Mouse (Mus musculus) 416B (cell line): ENCODE results near the gene Tbc1d4.

ENCODE experiments used
- DNase-seq: peaks from one replicate; pipeline ENCODE4 v3.0.0; 2011; ENCODE audit warnings: low read depth

Gene Tbc1d4

GRCm38 (mm10) chr14:101532090-101532695 is 76.8 kb downstream of the Tbc1d4 start:
- DNase-seq: no peak

DNA sequence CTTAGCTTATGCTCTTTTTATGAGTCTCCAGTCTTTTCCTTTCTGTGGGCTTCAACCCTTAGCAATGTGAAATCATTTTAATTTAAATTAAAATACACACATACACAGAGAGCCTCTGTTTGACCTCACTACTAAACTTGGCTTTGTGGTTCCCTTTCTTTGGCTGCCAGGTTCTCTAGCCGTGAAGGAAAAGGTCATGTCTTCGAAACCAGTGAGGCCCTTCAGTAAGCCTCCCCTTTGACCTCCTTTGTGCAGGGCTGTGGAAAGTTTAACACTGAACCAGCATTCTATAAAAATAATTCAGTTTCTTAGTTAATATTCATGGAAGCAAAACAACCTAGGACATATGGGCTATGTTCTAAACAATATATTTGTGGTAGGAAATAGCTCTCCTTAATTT is 78.5 kb downstream of the Tbc1d4 start:
- DNase-seq: no peak

- no peak for DNase-seq
Measured at GRCm38 (mm10) chr14:101529194-101529593, 79.8 kb downstream of the Tbc1d4 start.

DNA sequence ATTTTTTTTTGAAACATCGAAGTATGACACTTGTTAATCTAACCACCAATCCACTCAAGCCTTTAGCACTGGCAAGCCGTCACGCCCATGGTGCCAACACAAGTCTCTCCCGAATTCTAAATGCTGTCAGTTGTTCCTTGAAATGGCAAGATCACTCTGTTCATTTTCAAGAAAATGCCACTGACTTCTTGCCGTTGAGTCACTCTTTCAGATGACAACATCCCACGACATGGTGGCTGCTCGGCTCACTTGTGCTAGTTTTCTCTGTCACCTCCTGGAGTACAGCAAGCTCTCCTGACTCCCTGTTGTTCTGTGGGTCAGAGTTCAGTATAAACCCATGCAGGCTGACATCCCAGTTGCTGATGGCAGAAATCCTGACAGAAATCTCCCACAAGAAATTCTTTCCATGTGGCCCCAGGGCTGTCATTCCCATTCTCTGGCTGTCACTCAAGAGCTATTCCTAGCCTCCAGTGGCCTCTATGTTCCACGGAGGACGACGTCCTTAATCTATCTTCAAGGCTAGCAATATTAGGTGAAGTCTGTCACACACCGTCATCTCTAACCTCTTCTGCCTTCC is 81.5 kb downstream of the Tbc1d4 start:
- DNase-seq: no peak

GRCm38 (mm10) chr14:101526478-101526877 is 82.5 kb downstream of the Tbc1d4 start:
- no peak for DNase-seq

GRCm38 (mm10) chr14:101519964-101520363 is 89.0 kb downstream of the Tbc1d4 start:
- DNase-seq: no peak

DNA sequence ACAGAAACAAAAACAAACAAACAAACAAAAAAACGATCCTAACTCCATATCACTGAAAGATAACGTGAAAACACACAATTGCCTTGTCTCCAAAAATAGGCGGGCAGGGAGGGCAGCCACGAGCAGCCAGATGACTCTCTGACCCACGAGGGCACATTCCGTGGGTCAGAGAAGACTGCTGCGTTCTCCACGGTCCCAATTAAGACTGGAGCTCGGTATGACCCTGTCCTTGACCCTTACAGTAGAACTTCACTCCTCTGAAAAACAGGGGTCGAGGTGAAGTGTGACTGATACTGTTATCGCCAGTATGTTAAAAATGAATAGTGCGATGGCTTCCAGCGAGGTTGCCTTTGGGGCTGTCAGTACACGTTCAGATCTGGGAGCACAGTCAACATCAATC is 90.7 kb downstream of the Tbc1d4 start:
- DNase-seq: no peak

- peak; percentile 17 for DNase-seq
Measured at GRCm38 (mm10) chr14:101517801-101518200, 91.2 kb downstream of the Tbc1d4 start.

GRCm38 (mm10) chr14:101517341-101517740 is 91.7 kb downstream of the Tbc1d4 start:
- peak; percentile 65 for DNase-seq

DNA sequence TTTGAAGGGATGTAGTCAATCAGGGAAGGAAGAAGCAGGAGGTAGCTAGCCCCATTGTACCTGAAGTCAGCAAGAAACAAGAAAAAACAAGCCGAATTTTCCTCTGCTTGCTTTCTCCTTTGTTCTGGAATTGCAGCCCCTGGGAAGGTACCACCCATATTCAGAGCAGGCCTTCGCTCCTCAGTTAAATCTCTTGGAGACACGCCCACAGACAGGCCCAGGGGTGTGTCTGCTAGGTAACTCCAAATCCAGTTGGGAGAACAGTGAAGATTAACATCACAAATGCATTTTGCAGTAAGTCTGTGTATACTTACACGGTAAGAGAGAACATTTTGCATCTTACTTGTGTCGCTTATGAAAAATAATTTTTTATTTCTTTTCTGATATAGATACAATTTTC is 92.1 kb downstream of the Tbc1d4 start:
- DNase-seq: no peak

- DNase-seq: peak; percentile 17
Measured at GRCm38 (mm10) chr14:101516031-101516430, 93.0 kb downstream of the Tbc1d4 start.

DNA sequence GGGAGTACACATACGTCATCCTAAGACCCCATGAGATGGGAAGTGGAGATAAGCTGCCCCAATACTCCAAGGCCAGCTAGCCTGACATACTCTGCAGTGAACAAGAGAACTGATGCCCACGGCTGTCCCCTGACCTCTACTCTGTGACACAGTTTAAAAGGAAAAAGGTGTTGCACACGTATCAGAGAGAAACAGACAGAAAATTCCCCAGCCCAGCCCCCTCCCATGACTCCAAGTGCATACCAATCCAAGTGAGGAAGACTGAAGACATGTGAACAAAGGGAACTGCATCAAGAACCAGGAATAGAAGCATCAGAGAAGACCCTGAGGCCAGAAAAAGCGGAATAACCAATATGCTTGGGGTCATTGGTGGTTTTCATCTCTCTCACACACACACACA is 93.7 kb downstream of the Tbc1d4 start:
- no peak for DNase-seq

DNA sequence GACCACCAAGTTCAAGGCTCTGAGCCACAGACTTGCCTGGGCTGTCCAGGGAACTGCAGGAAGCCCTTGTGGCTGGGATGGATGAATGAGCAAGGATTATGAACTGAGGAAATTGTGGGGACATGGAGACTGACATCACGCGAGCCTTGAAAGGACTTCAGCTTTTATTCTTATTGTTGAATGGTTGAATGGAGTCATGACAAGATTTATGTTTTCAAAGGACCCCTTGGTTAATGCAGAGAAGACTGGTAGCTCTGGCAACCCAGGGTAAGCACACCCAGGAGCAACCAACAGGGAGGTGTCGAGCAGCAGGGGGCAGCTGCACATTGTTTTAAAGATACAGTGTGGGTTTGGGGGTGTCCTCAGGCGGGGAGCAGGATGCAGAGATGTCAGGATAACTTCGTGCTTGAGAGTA is 94.4 kb downstream of the Tbc1d4 start:
- DNase-seq: no peak

DNA sequence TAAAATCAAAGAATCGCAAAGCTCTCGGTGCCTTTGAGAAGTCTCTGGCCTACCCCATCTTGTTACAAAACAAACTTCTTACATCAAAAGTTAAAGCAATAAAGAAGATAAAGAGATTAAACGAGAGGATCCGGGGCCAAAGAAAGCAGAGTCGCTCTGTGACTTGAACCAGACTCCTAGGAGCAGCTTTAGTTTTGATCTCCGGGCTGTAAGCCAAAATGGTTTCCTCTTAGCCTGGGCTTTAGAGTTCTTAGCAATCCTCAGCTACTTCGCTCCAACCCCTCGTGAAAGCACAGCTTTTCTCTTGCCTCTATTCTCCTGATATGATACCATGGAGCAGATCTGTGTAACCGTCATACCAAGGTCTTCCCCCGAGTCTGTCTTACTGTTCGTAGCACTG is 95.8 kb downstream of the Tbc1d4 start:
- DNase-seq: no peak

- DNase-seq: no peak
Measured at GRCm38 (mm10) chr14:101511410-101511809, 97.6 kb downstream of the Tbc1d4 start.

GRCm38 (mm10) chr14:101510540-101511313 is 98.3 kb downstream of the Tbc1d4 start:
- DNase-seq: no peak

- DNase-seq: no peak
Measured at GRCm38 (mm10) chr14:101509759-101510158, 99.2 kb downstream of the Tbc1d4 start.

DNA sequence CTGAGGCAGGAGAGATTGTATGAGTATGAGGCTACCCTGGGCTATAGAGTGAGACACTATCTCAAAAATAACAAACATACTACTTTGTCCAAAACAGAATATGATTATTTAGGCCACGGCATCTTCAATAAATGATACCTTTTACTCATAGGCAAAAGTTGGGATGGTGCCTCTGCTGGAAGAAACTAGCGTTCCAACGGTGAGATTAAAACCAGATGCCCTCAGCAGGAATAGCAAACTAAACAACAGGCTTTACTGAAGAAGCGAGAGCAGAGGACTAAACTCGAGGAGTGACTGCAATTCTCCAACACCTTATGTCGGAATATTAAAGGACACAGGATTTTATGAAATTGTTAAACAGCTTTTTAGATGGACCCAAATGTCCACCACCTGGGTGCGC is 101.0 kb downstream of the Tbc1d4 start:
- no peak for DNase-seq

GRCm38 (mm10) chr14:101507146-101507545 is 101.8 kb downstream of the Tbc1d4 start:
- DNase-seq: no peak

DNA sequence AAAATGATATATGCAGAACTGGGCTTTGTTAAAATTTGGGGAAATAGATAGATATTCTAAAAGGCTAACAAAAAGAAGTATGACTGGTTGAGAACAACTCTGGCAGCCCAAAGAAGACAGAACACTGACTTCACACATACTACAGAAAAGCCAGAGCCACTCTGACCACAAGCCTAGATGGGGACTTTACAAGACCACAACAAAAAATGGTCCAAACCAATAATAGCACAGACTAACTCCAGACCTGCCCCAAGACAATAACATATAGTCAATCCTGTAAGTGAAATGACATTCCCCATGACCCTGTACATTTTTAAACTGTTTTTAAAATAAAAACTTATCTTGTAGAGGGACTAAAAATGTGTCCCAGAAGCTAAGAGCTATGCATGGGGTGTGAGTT is 103.2 kb downstream of the Tbc1d4 start:
- no peak for DNase-seq

DNA sequence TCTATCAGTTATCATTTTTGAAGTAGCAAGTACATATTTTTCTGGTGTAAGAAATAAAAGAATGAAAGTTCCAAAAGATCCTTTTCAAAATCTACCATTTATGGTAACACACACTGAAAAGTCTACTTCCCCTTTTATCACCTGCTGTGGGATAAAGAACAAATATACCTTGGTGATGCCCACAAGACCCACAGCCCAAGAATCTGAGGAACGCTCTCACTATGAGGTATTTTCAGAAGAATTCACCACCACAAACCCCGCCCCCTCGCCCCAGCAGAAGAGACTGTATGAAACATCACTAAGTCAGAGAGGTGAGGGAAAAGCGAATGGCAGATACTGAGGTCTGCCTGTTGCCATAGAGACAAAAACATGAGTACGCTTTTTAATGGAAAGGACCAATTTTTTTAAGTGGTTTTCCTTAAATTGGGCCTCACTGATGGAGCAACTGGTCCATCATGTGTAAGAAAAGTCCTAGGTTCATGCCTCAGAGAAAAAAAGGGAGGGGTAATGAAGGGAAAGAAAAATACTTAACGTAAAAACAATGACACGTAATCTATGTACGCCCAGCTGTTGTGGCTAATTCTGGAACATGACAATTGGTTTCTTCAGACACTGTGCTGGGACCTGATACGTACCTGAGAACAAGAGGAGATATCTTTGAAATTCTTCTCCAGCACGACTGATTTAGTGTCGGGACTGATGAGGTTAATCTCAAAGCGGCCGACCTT is 104.4 kb downstream of the Tbc1d4 start:
- no peak for DNase-seq

GRCm38 (mm10) chr14:101503168-101503961 is 105.6 kb downstream of the Tbc1d4 start:
- peak; percentile 62 for DNase-seq
